Mouse (Mus musculus) testis, postnatal 14 days (tissue): Measurements from ENCODE around the gene Akr1b10.
"Not testable (repeated sequence)": the region's sequence is repeated elsewhere in the genome, so short reads cannot be mapped to it uniquely, and the experiment has no call there.

ENCODE experiments used
- DNase-seq: peaks from one replicate; pipeline ENCODE4 v3.0.0; 2021; ENCODE audit warnings: low spot score

Gene Akr1b10

DNA sequence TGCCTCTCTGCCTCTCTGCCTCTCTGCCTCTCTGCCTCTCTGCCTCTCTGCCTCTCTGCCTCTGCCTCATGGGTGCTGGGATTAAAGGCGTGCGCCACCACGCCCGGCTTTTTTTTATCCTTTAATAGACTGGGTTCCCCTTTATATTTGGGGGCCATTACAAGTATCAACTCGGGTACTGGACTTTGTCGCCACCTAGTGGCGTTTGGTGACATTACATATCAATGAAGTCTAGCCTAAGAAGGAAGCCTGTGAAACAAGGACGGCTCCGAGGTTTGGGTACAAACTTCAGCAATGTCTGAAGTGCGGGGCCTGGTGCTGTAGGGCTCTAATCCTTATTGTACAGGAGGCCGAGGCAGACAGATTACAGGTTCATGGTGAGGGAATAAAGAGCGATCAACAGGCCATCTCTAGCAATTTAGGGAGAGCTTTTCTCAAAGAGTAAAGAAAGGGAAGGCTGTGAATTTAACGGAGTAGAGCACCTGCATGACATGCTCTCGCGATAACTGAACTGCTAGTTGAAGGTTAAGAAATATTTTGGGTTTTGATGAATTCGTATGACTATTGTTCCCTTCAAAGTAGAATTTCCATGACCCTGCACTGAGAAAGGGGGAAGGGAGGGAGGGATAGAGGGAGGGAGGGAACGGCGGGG lies 12.2 kb upstream of the Akr1b10 start:
- peak; percentile 74 for DNase-seq

DNA sequence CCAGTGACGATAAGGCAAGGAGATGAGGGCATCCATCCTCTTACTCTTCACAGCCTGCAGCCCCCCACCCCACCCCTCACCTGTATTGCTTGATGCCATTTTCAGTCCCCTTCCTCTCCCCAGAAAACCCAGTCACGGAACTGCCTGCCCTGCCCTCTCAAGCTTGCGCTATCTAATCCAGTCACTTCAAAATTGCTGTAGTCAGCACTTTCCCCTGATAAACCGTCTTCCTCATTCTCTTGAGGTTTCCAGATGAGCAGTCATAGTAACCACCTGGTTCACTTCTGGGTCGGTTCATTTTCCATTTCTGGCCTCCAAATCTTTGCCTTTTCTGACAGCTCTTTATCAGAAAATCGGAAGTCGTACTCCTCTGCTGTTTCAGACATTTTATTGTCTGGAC lies 10.2 kb upstream of the Akr1b10 start:
- DNase-seq, result no peak

DNA sequence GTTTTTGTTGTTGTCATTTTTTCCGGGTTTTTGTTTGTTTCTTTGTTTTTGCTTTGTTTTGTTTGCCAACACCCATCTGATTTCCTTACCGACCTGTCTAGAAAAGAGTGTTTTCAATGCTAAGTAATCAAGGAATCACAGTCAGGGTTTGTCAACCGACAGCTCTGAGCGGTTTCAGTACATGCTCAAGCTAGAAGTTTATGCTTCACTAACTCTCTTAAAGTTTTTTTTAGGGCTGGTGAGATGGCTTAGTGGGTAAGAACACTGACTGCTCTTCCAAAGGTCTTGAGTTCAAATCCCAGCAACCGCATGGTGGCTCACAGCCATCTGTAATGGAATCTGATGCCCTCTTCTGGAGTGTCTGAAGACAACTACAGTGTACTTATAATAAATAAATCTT lies 8.1 kb upstream of the Akr1b10 start:
- DNase-seq, result not testable (repeated sequence)

DNA sequence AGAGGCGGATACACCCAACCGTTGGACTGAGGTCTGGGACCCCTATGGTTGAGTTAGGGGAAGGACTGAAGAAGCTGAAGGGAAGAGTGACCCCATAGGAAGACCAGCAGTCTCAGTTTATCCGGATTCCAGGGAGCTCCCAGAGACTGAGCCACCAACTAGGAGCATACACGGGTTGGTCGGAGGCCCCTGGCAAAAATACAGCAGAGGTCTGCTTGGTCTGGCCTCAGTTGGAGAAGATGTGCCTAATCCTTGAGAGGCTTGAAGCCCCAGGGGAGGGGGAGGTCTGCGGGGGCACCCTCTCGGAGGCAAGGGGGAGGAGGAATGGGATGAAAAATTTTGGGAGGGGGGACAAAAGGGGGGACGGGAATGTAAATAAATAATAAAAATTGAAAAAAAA lies 617 bp upstream of the Akr1b10 start:
- DNase-seq, result no peak

DNA sequence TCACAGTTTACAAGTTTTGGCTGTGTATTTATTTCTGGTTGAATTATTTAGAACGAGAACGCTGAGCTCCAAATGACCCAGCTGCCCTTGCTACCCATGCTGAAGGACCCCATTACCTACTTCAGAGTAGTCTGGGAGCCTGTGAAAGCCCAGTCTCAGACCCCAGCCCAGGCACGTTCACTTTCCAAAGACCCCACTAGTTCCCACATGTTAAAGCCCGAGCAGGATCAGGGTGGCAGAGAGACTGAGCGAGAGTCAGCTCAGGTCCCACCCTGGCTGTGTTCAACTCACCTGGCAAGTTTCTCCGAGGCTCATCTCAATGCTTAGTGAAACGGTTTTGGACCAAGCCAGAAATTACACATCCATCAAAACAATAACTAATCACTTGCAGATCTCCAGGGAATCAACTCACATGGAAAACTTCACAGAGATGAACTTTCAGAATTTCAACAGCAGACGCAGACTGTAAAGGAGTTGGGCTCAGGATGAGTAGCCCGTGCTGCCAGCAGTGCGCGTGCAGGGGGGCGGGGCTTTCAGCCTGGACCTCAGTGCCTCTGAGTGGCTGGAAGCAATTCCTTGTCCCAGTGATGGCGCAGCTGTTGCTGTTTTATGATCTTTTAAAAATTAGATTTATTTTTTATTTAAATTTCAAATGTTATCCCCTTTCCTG lies 818 bp downstream of the Akr1b10 start:
- peak; percentile 67 for DNase-seq

DNA sequence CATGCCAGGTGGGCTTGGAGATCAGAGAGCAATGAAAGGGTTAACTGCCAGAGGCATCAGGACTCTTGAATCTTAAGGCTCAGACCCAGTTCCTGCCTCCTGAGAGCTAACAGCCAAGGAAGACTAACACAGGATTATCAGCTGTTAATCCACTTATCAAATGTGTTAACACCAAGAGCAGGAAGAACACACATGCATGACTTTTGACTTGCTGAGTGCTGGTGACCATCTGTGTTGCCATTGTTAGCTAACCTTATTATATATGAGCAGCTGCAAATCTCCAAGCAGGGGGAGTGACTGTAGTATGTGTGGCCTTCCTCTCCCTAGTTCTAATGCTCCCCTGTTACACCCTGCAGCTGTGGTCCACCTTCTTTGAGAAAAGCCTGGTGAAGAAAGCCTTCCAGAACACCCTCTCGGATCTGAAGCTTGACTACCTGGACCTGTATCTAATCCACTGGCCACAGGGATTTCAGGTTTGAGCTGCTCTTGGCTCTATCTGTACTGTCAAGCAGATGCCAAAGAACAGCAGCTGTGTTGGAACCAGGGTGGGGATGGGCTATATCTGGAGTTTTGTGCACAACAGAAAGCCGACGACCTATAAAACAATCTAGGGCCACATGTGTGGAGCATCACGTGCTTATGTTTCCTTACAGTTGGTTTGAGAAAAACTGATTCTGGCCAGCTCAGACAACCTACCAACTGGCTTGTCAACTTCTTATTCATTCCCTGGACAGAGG lies 4.6 kb downstream of the Akr1b10 start:
- no peak for DNase-seq

DNA sequence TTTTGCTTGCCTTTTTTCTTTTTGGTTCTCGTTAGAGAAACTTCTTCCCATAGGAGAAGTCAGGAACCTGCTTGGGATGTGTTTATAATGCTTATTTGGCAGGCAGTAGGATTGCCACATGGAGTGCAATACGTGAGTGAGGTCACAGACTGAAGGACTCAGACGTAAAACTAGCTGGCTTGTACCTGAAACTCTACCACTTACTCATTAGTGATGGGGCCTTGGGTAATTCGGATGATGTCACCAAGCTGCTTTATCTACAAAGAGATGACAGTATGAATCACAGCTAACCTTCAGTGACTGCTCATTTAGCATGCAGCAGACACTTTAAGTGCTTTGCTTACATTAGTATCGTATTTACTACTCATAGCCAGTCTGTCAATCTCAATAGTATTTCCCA lies 11.9 kb downstream of the Akr1b10 start:
- DNase-seq, result no peak

DNA sequence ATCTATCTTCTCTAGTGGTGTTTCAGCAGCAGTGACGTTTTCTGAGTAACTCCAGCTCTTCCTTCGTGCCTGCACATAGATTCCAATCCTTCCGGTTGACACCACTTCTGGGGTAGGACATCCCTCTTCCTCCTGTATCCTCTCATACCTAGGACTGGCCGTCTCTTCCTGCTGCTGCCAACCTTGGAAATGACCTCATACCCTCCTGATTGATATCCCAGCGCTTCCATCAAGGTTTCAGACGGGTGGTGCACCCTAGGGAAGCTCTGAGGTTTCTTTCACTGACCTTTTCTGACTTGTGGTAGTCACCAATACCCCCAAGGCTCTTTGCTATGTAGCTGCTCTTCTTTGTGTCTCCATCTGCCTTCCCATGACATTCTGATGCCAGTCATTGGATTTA lies 14.4 kb downstream of the Akr1b10 start:
- DNase-seq, result no peak

DNA sequence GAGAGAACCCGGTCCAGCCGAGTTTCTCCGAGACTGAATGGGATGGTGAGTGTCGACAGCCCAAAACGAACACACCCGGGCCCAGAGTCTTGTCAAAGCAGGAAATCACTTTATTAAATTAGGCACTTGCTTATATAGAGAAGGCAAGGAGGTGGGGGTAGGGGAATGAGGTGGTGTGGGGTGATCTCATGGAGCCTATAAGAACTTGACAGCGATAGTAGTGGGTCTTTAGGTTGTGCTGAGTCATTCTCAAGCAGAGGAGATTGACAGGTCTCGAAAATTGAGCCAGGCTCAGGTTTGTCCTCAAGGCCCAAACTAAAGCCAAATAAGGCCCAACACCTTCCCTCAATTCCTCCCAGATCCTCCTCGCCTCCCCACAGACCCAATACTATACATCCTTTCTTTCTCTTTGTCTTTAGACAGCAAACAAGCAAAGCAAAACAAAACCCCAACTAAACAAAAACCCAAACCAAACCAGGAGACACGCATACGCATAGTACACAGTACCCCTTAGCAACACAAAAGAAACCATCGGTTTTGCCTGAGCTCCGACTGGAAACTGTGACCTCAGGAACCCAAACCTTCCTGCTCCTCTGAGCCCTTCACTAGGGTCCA lies 15.7 kb downstream of the Akr1b10 start:
- DNase-seq, result no peak

DNA sequence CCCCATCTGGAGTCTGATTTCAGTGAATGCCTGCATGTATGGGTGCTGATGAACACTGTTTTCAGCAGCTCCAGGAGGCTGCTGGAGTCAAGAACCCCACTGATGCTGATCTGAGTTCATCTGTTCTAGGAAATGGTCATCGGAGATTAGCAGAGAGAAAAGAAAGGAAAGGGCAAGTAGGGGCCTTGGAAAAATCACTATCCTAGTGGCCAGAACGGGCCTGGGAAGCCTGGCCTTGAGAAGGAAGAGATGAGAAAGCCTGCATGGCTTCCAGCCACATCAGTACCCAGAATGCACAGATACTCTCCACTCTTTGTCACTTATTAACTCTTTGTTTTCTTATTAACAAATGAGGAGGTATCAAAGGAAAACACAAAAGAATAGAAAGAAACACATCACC lies 16.7 kb downstream of the Akr1b10 start:
- DNase-seq, result no peak

DNA sequence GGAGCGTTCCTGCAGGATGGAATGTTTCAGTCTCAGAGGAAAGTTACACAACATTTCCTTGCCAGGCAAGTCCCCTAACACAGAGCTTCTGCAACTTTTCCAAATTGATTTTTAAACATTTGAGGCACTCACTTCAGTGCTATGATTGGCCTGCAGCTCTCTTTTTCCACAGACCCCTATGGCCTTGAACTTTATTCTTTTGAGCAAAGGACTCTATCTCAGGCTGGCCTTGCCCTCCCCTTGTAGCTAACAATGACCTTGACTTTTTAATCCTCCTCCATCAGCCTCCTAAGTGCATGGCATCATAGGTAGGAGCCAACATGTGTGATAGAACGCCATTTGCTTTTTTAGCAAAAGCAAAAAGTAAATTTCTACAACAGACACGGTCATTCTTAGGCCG lies 22.7 kb downstream of the Akr1b10 start:
- no peak for DNase-seq

DNA sequence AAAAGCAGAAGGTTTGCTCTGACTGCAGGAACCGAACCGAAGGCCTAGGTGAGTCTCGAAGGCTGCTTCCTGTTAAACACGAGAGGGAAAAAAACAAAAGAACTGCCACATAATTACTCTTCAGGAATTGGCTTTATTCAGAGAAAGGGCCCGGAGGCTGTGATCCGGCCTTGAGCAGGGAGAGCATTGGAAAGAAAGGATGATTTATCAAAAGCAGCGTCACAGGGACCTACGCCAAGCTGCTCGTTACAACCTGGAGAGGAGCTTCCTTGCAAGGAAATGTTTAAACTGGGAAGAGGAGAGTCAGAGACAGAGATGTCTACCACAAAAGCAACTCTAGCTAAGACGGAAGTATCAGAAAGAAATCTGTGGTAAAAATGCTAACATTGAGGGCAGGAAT lies 23.4 kb downstream of the Akr1b10 start:
- DNase-seq, result no peak

DNA sequence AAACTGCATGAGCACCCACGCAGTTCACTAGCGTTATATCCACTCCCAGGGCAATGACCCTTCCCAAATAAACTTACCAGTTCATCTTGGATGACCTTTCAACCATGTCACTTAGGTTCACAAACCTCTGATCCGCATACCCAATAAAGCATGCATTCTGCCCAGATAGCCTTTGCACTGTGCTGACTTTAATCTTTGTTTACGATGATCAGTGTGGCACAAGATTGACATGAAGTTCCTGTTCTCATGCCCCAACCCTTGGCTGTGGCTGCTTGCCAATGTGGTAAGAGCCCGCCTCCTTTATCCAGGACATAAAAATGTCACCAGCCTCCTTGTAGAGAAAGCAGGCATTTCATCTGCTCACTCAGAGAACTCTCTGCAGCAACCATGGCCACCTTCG lies 28.0 kb downstream of the Akr1b10 start, which contains the start of gene Akr1b7:
Gene Akr1b7 (plus strand): TSS at position 312 of the 400 bp plus-strand sequence.
- DNase-seq, result no peak

DNA sequence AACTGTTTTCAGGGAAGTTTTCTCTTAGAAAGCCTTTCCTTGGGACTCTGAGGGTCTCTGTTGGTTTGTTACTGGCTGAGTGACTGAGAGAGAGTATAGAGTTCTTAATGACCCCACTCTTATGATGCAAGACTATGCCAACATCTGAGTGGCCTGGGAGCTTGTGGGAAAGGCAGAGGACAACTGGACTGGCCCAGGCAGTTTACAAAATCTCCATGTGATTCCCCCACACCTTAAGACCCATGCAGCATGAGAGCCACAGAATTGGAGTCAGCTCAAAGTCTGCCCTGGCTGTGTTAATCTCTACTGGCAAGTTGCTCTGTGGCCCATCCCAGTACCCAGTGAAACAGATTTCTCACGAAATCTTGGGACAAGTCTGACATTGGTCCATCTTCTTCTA lies 28.7 kb downstream of the Akr1b10 start:
- no peak for DNase-seq

DNA sequence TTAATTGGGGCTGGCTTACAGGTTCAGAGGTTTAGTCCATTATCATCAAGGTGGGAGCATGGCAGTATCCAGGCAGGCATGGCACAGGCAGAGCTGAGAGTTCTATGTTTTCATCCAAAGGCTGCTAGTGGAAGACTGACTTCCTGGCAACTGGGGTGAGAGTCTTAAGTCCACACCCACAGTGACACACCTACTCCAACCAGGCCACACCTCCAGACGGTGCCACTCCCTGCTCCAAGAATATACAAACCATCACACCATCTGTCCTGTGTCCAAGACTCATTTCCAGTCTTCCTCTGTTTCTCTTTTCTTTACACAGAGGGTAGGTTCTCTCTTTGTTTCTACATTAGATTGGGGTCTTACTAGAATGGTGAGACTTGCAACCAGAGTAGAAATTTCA lies 29.4 kb downstream of the Akr1b10 start:
- not testable (repeated sequence) for DNase-seq

DNA sequence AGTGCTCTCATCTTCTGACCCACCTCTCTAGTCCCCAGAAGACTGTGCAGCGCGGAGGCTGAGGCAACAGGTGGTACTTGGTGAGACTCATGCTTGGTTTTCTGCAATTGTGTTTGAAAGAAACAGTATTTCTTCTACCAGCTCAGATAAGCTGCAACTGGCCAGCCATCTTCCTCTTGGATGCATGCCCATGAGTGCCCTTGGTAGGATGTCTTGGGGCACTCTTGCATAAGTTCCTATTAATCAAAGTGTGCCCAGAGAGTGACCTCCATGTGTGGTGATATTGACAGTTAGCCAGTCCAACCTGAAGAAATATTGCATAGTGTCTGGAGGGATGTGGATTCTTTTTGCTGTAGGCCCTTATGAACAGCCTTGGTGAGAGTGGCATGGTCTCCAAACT lies 32.5 kb downstream of the Akr1b10 start:
- no peak for DNase-seq

DNA sequence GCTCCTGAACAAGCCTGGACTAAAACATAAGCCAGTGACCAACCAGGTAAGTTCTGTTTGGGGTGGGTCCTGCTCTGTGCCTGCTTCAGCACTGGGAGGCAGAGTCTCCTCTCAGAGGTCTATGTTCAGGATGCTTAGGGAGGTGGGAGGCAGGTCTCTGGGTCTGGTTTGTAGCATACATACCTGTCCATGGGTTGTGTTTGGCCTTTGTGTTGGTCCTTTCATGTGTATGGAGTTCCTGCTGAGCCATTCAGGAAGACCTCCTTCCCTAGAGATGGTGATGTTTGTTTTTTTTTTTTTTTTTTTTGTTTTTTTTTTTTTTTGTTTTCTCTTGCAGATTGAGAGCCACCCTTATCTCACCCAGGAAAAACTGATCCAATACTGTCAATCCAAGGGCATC lies 35.1 kb downstream of the Akr1b10 start:
- no peak for DNase-seq

DNA sequence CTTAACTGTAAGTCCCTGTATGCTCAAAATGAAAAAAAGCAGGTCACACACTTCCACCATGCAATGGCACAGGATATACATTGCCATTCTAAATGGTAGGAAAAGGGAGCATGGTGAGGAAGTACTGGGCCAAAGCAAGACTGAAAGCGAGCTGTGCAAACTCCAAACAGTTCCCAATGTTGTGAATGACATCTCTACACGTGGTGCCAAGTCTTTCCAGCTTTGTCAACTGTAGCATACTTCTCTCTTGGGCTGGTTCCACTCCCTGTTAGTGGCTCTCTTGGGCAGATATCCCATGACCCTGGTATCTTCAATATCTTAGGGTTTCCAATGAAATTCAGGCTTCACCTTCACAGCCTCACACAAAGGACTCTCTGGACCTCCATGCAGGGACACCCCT lies 55.0 kb downstream of the Akr1b10 start:
- no peak for DNase-seq

DNA sequence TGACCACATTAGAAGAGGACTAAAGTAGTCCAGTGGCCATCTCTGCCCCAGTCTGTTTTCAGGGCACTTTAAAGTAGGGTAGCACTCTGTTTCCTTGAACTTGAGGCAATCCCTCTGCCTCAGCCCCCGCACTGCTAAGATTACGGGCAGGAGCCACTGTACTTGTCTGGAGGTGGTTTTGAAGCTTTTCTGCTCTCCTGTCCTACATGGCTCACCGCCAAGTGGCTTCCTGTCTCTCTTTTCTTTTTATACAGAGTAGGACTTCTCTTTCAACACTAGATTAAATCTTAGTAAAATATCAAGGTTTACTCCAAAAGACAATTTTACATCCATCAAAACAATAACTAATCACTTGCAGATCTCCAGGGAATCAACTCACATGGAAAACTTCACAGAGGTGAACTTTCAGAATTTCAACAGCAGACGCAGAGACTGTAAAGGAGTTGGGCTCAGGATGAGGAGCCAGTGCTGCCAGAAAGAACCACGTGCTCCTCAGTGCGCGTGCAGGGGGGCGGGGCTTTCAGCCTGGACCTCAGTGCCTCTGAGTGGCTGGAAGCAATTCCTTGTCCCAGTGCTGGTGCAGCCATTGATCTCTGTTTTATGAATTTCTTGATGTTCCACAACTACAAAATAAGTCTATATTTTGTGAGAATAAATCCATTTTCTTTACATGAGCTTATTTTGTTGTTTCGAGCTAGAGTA lies 57.7 kb downstream of the Akr1b10 start:
- DNase-seq, result peak; percentile 20

DNA sequence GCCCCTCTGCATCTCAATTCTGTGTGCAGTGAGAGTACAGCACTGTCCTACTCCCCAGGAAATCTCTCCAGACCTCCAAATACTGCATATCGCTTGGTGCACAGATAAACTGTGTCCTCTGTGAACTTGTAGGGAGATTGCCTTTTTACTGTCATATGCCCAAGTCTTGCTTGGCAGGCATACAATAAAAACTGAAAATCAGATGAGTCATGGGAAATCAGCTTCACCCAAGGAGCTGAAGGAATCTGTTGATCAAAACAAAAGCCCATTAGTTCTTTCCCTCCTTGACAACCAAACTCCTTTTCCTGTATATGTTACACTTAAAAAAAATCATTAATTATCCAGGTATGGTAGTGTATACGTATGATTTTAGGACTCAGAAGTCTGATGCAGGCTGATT lies 59.8 kb downstream of the Akr1b10 start:
- peak; percentile 19 for DNase-seq
